In the genomic region with DNA sequence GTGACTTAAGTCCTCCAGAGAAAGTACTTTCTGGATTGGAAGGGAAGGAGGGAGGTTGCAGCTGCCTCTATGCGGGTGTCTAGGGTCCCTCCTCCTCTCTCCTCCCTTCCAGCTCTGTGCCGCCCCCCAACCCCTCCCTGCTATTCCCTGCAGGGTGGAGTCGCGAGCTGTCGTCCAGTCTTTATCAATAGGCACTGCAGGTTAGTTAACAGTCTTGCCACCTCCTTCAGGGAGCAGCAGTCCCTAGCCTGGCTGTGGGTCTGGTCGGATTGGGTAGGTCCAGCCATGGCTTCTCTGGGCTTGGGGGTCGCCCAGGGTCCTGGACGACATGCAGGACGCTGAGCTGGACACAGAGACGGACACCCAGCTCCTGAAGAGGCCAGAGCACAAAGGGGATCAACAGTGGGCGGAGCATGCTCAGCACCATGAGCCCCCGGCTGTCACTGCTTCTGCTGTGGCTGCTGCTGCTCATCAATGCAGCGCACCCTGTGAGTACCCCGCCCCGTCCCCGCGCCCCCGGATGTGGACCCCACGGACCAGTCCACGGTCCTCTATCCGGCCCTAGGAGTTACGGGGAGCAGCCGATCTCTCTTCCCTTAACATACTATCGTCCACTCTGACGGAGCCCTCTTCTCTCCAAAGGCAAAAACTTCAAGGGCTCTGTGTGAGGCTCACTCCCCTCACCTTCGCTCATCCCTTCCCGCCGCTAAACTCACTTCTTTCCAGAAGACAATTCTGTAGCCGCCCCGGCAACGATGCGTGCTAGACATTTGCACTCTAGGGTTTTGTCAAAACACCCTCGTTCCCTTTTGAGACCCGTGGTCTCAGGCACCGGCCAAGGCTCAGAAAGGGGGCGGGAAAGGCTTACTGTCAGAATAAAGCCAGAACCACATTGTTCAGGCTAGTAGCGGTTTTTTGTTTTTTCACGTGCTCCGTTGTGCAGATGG, we compare ENCODE assay signal across 8 mouse cellular contexts. TPM values are rescaled to one million over a fixed set of nuclear protein-coding genes. Genes with fewer than 3 reads are reported as not detected.
DNase-seq lines count a peak whose midpoint lies in the region; ATAC-seq and TF ChIP-seq lines count a peak whose summit lies in the region.

Gene Sctr (plus strand): TSS at position 51 of the 947 bp plus-strand sequence.

- H3K36me3 ChIP-seq in lung, postnatal 0 days (ENCODE audit: insufficient read depth, low read length) = no peaks in the 10 kb centered on the region
- no peaks in the 10 kb centered on the region for H3K36me3 ChIP-seq in forebrain, embryonic 10.5 days (replicated peaks)
- no peaks in the 10 kb centered on the region for H3K36me3 ChIP-seq in limb, embryonic 15.5 days
- H3K36me3 ChIP-seq in small intestine, adult 2 months (ENCODE audit: control insufficient read depth, insufficient read depth, low read length) = no peaks in the 10 kb centered on the region

- H3K27me3 ChIP-seq in lung, postnatal 0 days (replicated peaks; ENCODE audit: insufficient read depth, low read length) = peaks cover 10% of the 10 kb centered on the region; the same call in 1 of the 2 replicates
- H3K27me3 ChIP-seq in forebrain, embryonic 10.5 days (ENCODE audit: poor library complexity, severe bottlenecking) = peaks cover 54% of the 10 kb centered on the region
- peaks cover 35% of the 10 kb centered on the region for H3K27me3 ChIP-seq in limb, embryonic 15.5 days
- peaks cover 17% of the 10 kb centered on the region for H3K27me3 ChIP-seq in small intestine, adult 2 months (ENCODE audit: control insufficient read depth, insufficient read depth, low read length)

- ATAC-seq in lung, postnatal 0 days = no peak
- peak; percentile 48 for ATAC-seq in limb, embryonic 15.5 days (ENCODE audit: insufficient number of reproducible peaks, low FRiP score, low TSS enrichment, low read depth)

- H3K9ac ChIP-seq in lung, postnatal 0 days (replicated peaks; ENCODE audit: low read depth) = 0 out of 2 replicates have a peak within 1 kb of the TSS, but pooled peaks have one; percentile 8
- H3K9ac ChIP-seq in limb, embryonic 15.5 days = no peak within 1 kb of the TSS

- peak within 1 kb of the TSS; percentile 44 for H3K4me2 ChIP-seq in lung, postnatal 0 days (replicated peaks; ENCODE audit: low read depth, low read length)
- H3K4me2 ChIP-seq in limb, embryonic 15.5 days = peak within 1 kb of the TSS; percentile 60

- H3K4me3 ChIP-seq in lung, postnatal 0 days (ENCODE audit: low read depth, low read length) = peak within 1 kb of the TSS; percentile 21; the same call in 1 of the 2 replicates
- H3K4me3 ChIP-seq in forebrain, embryonic 10.5 days = peak within 1 kb of the TSS; percentile 56
- peak within 1 kb of the TSS; percentile 37 for H3K4me3 ChIP-seq in limb, embryonic 15.5 days
- peak within 1 kb of the TSS; percentile 18 for H3K4me3 ChIP-seq in small intestine, adult 2 months (ENCODE audit: low read depth, low read length)

- H3K9me3 ChIP-seq in lung, postnatal 0 days (ENCODE audit: low read length) = no peaks in the 10 kb centered on the region
- no peaks in the 10 kb centered on the region for H3K9me3 ChIP-seq in forebrain, embryonic 10.5 days
- H3K9me3 ChIP-seq in limb, embryonic 15.5 days = no peaks in the 10 kb centered on the region

- H3K4me1 ChIP-seq in lung, postnatal 0 days (ENCODE audit: insufficient read depth, low read depth, low read length) = no peaks in the 10 kb centered on the region
- H3K4me1 ChIP-seq in forebrain, embryonic 10.5 days = peaks cover 18% of the 10 kb centered on the region
- H3K4me1 ChIP-seq in limb, embryonic 15.5 days = peaks cover 21% of the 10 kb centered on the region
- H3K4me1 ChIP-seq in small intestine, adult 2 months (ENCODE audit: control insufficient read depth, insufficient read depth, insufficient read length, low read length) = no peaks in the 10 kb centered on the region

- 4% methylated on average over 38 of the region's 39 CpGs for WGBS in lung, postnatal 0 days
- WGBS in forebrain, embryonic 10.5 days = 1% methylated on average over 39 of the region's 39 CpGs
- 2% methylated on average over 39 of the region's 39 CpGs for WGBS in limb, embryonic 15.5 days
- 5% methylated on average over 39 of the region's 39 CpGs for WGBS in small intestine, adult 2 months

- no peak for TF ChIP-seq EP300 in lung, postnatal 0 days (IDR thresholded peaks at IDR 0.05)

- H3K27ac ChIP-seq in lung, postnatal 0 days (ENCODE audit: low read length) = no peak within 1 kb of the TSS
- H3K27ac ChIP-seq in forebrain, embryonic 10.5 days = peak within 1 kb of the TSS; percentile 73
- H3K27ac ChIP-seq in limb, embryonic 15.5 days = no peak within 1 kb of the TSS
- no peak within 1 kb of the TSS for H3K27ac ChIP-seq in small intestine, adult 2 months (ENCODE audit: insufficient read depth, low read depth, low read length)

- no peak for DNase-seq in lung, postnatal 0 days (ENCODE audit: low spot score)
- no peak for DNase-seq in lung, postnatal 10 days
- peak; percentile 52 for DNase-seq in forebrain, embryonic 10.5 days (ENCODE audit: extremely low spot score, low spot score)
- no peak for DNase-seq in cerebellum, postnatal 4 days (ENCODE audit: low spot score in 2 of 2)
- no peak for DNase-seq in ovary, postnatal 10 days (ENCODE audit: low spot score)
- no peak for DNase-seq in cerebellum, adult 8-10 months

- no peak for TF ChIP-seq POLR2A in small intestine, adult 2 months (IDR thresholded peaks at IDR 0.05; ENCODE audit: low read depth, low read length)

- TF ChIP-seq CTCF in lung, postnatal 0 days (IDR thresholded peaks at IDR 0.05) = no peak
- TF ChIP-seq CTCF in small intestine, adult 2 months (IDR thresholded peaks at IDR 0.05; ENCODE audit: extremely low read depth, insufficient read length, insufficient replicate concordance, low read depth, low read length) = no peak

RNA-seq across cellular contexts. Expression of gene Sctr, which starts in this region (rescaled TPM):
- polyA plus RNA-seq in lung, postnatal 0 days (2015; fragmentation: Nextera tagmentation; extraction: Ambion mirVana) = 0.14 TPM in 2 replicates
- 0.16 and 0.17 TPM in 2 replicates for polyA plus RNA-seq in forebrain, embryonic 10.5 days (2016; fragmentation: Nextera tagmentation; extraction: Ambion mirVana)
- 0.26 TPM in 1 of 2 replicates, not detected in the other for polyA plus RNA-seq in limb, embryonic 15.5 days (2015; fragmentation: Nextera tagmentation; extraction: Ambion mirVana)
- 1.1 and 2.5 TPM in 2 replicates for polyA plus RNA-seq in small intestine, adult 2 months (2012; rRNA removed)

Comparison
In these comparisons a context has a peak if more than half of its experiments do, and no peak if none do; other contexts are left out.
1. Peak in DNase-seq, H3K4me3 ChIP-seq and H3K27ac ChIP-seq in forebrain, embryonic 10.5 days; RNA of the gene not detected or under 1 TPM.
2. Peak in ATAC-seq, H3K4me3 ChIP-seq and H3K4me2 ChIP-seq in limb, embryonic 15.5 days; RNA of the gene not detected or under 1 TPM.